Mouse (Mus musculus) adrenal gland, adult 8-10 months (tissue): ENCODE data around the gene Tsga8. TPM values are rescaled to one million over a fixed set of nuclear protein-coding genes. Genes with fewer than 3 reads are reported as not detected.

ENCODE experiments used
- DNase-seq: peaks from one replicate; pipeline ENCODE4 v3.0.0; 2022
- total RNA-seq, 4 experiments: library from RNA; stranded (reverse); gene quantifications; 2 replicates each; pipeline ENCODE4 v1.2.4; 2022

Gene Tsga8
- total RNA-seq = not detected

DNA sequence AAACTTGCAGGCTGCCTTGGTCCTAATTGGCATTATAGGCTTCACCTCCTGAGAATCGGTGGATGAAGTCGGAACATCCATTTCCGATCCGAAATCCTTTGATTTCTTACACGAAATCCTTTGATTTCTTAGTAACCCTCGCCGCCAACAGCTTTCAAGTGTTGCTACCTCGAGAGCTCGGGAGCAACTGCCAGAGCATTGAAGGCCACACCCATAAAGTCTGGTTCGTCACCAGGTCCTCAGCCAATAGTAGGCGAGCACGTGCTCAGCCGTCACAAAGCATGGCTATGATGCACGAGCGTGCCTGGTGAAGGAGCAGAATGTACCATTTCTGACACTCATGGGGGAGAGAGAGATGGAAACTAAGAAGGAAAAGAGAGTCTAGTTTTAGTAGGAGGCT is at the start of gene Tsga8:
TSS of gene Tsga8 (minus strand) at position 327 of the 400 bp plus-strand sequence.
- DNase-seq = no peak
